ENCODE assay signal across 23 mouse cellular contexts in genomic region chr2:146792844-146793420, GRCm38 (mm10).
A peak's percentile ranks its signal among the peaks of the same experiment; 100 is the strongest.
DNase-seq lines count a peak whose midpoint lies in the region; ATAC-seq and TF ChIP-seq lines count a peak whose summit lies in the region.
"Had no signal": no experiment of that assay in that cellular context is flagged by ENCODE, and none has a peak within 500 bp of the region (broad histone marks: within the 10 kb centered on the region; RNA-seq: fewer than 3 reads in every experiment).

No protein-coding gene starts in this region.

- peaks cover 16% of the 10 kb centered on the region for H3K4me1 ChIP-seq in embryonic facial prominence, embryonic 13.5 days
- no peaks in the 10 kb centered on the region; the same call in 1 of the 2 replicates for H3K4me1 ChIP-seq in forebrain, postnatal 0 days (ENCODE audit: insufficient read depth)
- H3K4me1 ChIP-seq: heart, embryonic 10.5 days; kidney, embryonic 15.5 days; liver, embryonic 13.5 days; megakaryocyte, embryonic 14.5 days had no signal

- H3K27ac ChIP-seq in embryonic facial prominence, embryonic 13.5 days, result no peak overlapping the region
- no peak overlapping the region for H3K27ac ChIP-seq in forebrain, postnatal 0 days (ENCODE audit: low read depth, low read length)
- H3K27ac ChIP-seq: forebrain, embryonic 13.5 days; heart, embryonic 10.5 days; kidney, embryonic 15.5 days; limb, embryonic 13.5 days; liver, embryonic 13.5 days; midbrain, embryonic 13.5 days had no signal

- no peaks in the 10 kb centered on the region for H3K9me3 ChIP-seq in embryonic facial prominence, embryonic 13.5 days
- peaks cover 6% of the 10 kb centered on the region; the same call in 1 of the 2 replicates for H3K9me3 ChIP-seq in forebrain, postnatal 0 days (ENCODE audit: low read length)
- H3K9me3 ChIP-seq: forebrain, embryonic 13.5 days; heart, embryonic 10.5 days; kidney, embryonic 15.5 days; limb, embryonic 13.5 days; liver, embryonic 13.5 days had no signal

- TF ChIP-seq CTCF in forebrain, postnatal 0 days (IDR thresholded peaks at IDR 0.05; ENCODE audit: low read depth), result no peak

- H3K4me2 ChIP-seq in embryonic facial prominence, embryonic 13.5 days, result 0 out of 2 replicates have a peak overlapping the region, but pooled peaks have one; percentile 9
- peak overlapping the region; percentile 45 for H3K4me2 ChIP-seq in myocyte (ENCODE audit: low read depth)
- no peak overlapping the region for H3K4me2 ChIP-seq in forebrain, postnatal 0 days (ENCODE audit: low read depth)
- H3K4me2 ChIP-seq: forebrain, embryonic 13.5 days; kidney, embryonic 15.5 days; limb, embryonic 13.5 days; liver, embryonic 13.5 days; midbrain, embryonic 13.5 days had no signal

- no peak overlapping the region for H3ac ChIP-seq in myocyte (ENCODE audit: control insufficient read depth, insufficient read length)

- peak; percentile 23 for DNase-seq in layer of hippocampus, adult 11-12 months (ENCODE audit: low spot score)
- DNase-seq in layer of hippocampus, adult 9-10 months (ENCODE audit: low spot score), result no peak
- DNase-seq in layer of hippocampus, adult 9-11 months, result peak; percentile 38
- no peak for DNase-seq in forebrain, postnatal 0 days
- DNase-seq in c-Kit-positive CD71-positive TER-119-positive erythroid progenitor cells, embryonic 14.5 days (ENCODE audit: low spot score), result no peak
- DNase-seq: cerebellum, adult 8-10 months; cerebellum, postnatal 36 days; kidney, postnatal 36 days; liver, embryonic 13.5 days; lung, adult 2 months; lung, postnatal 36 days had no signal

- H3K79me2 ChIP-seq in myocyte (ENCODE audit: control insufficient read depth, insufficient read depth), result no peaks in the 10 kb centered on the region

- no peak overlapping the region for H3K4me3 ChIP-seq in embryonic facial prominence, embryonic 13.5 days
- H3K4me3 ChIP-seq in myocyte, result no peak overlapping the region
- no peak overlapping the region for H3K4me3 ChIP-seq in forebrain, postnatal 0 days (ENCODE audit: low read depth, low read length)
- H3K4me3 ChIP-seq: erythroblast, embryonic 14.5 days; forebrain, embryonic 13.5 days; heart, embryonic 10.5 days; kidney, embryonic 15.5 days; limb, embryonic 13.5 days; liver, embryonic 13.5 days; megakaryocyte, embryonic 14.5 days; midbrain, embryonic 13.5 days had no signal

- ATAC-seq in embryonic facial prominence, embryonic 13.5 days (ENCODE audit: insufficient number of reproducible peaks, insufficient read depth, low FRiP score, low TSS enrichment, low read depth), result no peak
- no peak for ATAC-seq in forebrain, postnatal 0 days
- ATAC-seq: forebrain, embryonic 13.5 days; hindbrain, embryonic 16.5 days; intestine, postnatal 0 days; midbrain, embryonic 13.5 days; Patski had no signal

- no peaks in the 10 kb centered on the region for H3K36me3 ChIP-seq in embryonic facial prominence, embryonic 13.5 days
- no peaks in the 10 kb centered on the region for H3K36me3 ChIP-seq in myocyte (ENCODE audit: control insufficient read depth, insufficient read depth)
- H3K36me3 ChIP-seq in forebrain, postnatal 0 days (ENCODE audit: insufficient read depth), result no peaks in the 10 kb centered on the region
- H3K36me3 ChIP-seq: heart, embryonic 10.5 days; kidney, embryonic 15.5 days; limb, embryonic 13.5 days; liver, embryonic 13.5 days; midbrain, embryonic 13.5 days had no signal

- no peak overlapping the region for H3K9ac ChIP-seq in embryonic facial prominence, embryonic 13.5 days
- no peak overlapping the region for H3K9ac ChIP-seq in forebrain, postnatal 0 days
- H3K9ac ChIP-seq: forebrain, embryonic 13.5 days; kidney, embryonic 15.5 days; limb, embryonic 13.5 days; liver, embryonic 13.5 days; midbrain, embryonic 13.5 days had no signal

- H3K27me3 ChIP-seq in embryonic facial prominence, embryonic 13.5 days, result no peaks in the 10 kb centered on the region
- H3K27me3 ChIP-seq in myocyte (ENCODE audit: control insufficient read depth, insufficient read depth, insufficient read length), result no peaks in the 10 kb centered on the region
- no peaks in the 10 kb centered on the region for H3K27me3 ChIP-seq in forebrain, postnatal 0 days (ENCODE audit: insufficient read depth, low read length)
- H3K27me3 ChIP-seq: forebrain, embryonic 13.5 days; kidney, embryonic 15.5 days; limb, embryonic 13.5 days; liver, embryonic 13.5 days; megakaryocyte, embryonic 14.5 days; Patski had no signal

- 49% methylated on average over 6 of the region's 6 CpGs for WGBS in embryonic facial prominence, embryonic 13.5 days
- WGBS in forebrain, postnatal 0 days, result 67% methylated on average over 6 of the region's 6 CpGs

- TF ChIP-seq POLR2A in myocyte (IDR thresholded peaks at IDR 0.05; ENCODE audit: insufficient read length, low read depth), result no peak

TF ChIP-seq in myocyte, 11 proteins besides CTCF, POLR2A, EP300 and RAD21:
- no peak for TF ChIP-seq USF1 (IDR thresholded peaks at IDR 0.05; ENCODE audit: low read depth)
- no peak for TF ChIP-seq POLR2AphosphoS2 (IDR thresholded peaks at IDR 0.05; ENCODE audit: insufficient read length, low read depth)
- no peak for TF ChIP-seq MAX (IDR thresholded peaks at IDR 0.05; ENCODE audit: low read depth)
- no peak for TF ChIP-seq TCF3 (IDR thresholded peaks at IDR 0.05; ENCODE audit: insufficient read length, low read depth)
TF ChIP-seq in myocyte: peak in this region for 0.

Comparison
In these comparisons a context has a peak if more than half of its experiments do, and no peak if none do; other contexts are left out.
1. DNase-seq: peak in layer of hippocampus, adult 11-12 months (single experiment) and layer of hippocampus, adult 9-11 months (single experiment); none in layer of hippocampus, adult 9-10 months (single experiment), forebrain, postnatal 0 days (single experiment) and c-Kit-positive CD71-positive TER-119-positive erythroid progenitor cells, embryonic 14.5 days (single experiment).